Mouse (Mus musculus) stomach, embryonic 15.5 days (tissue): ENCODE measurements around the gene D630003M21Rik. TPM values are rescaled to one million over a fixed set of nuclear protein-coding genes. Genes with fewer than 3 reads are reported as not detected.

ENCODE experiments used
- ATAC-seq: fragments of 200-750 bp; cut with Nextera tagmentation; 2 replicates; pipeline ENCODE4 v1.8.0; 2017; ENCODE audit warnings: low read depth, moderate number of reproducible peaks, moderate TSS enrichment; ENCODE audit not compliant: insufficient read depth, low FRiP score
- H3K27ac ChIP-seq: fragments of 300-500 bp; sonication (generic); 2 replicates; pipeline ENCODE4 v1.5.1; 2015; ENCODE audit warnings: mild to moderate bottlenecking, inconsistent platforms
- H3K27me3 ChIP-seq: fragments of 300-500 bp; sonication (generic); replicated peaks from 2 replicates; pipeline ENCODE4 v1.6.1; 2015; ENCODE audit warnings: inconsistent platforms
- H3K36me3 ChIP-seq: fragments of 300-500 bp; sonication (generic); 2 replicates; pipeline ENCODE4 v1.6.1; 2015; ENCODE audit warnings: inconsistent platforms
- H3K4me1 ChIP-seq: fragments of 300-500 bp; sonication (generic); 2 replicates; pipeline ENCODE4 v1.6.1; 2015; ENCODE audit warnings: inconsistent platforms
- H3K4me2 ChIP-seq: fragments of 300-500 bp; sonication (generic); 2 replicates; pipeline ENCODE4 v1.6.1; 2015; ENCODE audit warnings: mild to moderate bottlenecking, inconsistent platforms
- H3K4me3 ChIP-seq: fragments of 300-500 bp; sonication (generic); replicated peaks from 2 replicates; pipeline ENCODE4 v1.5.1; 2015; ENCODE audit warnings: inconsistent platforms
- H3K9ac ChIP-seq: fragments of 300-500 bp; sonication (generic); 2 replicates; pipeline ENCODE4 v1.6.1; 2015; ENCODE audit warnings: inconsistent platforms
- H3K9me3 ChIP-seq: fragments of 300-500 bp; sonication (generic); 2 replicates; pipeline ENCODE4 v1.6.1; 2016; ENCODE audit warnings: inconsistent platforms
- WGBS: fragments of 180-500 bp; shearing (Covaris S2); methylation state at CpG from one replicate; pipeline ENCODE4 v1.1.7; 2015; 5-methylcytosine and 5-hydroxymethylcytosine counted together
- polyA plus RNA-seq: library from polyadenylated mRNA; unstranded; fragments of >200 nt; fragmentation: Nextera tagmentation; extraction: Ambion mirVana; gene quantifications from 2 replicates; pipeline ENCODE4 v1.2.1, GENCODE M21; 2015

Gene D630003M21Rik
- polyA plus RNA-seq, 1 experiment from 2014 or later: 3.8 TPM

DNA sequence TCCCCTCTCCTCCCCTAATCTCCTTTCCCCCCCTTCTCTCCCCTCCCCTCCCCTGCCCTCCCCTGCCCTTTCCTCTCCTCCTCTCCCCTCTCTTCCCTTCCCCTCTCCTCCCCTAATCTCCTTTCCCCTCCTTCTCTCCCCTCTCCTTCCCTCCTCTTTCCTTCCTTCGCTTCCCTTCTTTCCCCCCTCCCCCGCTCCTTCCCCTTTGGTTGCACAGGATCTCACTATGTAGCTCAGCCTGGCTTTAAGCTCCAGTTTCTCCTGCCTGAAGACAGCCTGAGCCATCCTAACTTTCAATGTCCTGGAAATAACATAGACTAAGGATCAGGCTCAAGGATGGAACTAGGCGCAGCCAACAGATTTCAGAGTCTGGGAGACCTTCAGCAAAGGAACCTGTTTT is 85.2 kb downstream of the D630003M21Rik start:
- H3K27ac ChIP-seq: peak overlapping the region; percentile 19; the same call in 1 of the 2 replicates
- H3K9ac ChIP-seq: no peak overlapping the region
- H3K4me3 ChIP-seq: peak overlapping the region; percentile 60; the same call in 1 of the 2 replicates
- 46% methylated on average over 3 of the region's 3 CpGs for WGBS
- H3K36me3 ChIP-seq: no peaks in the 10 kb centered on the region
- peak overlapping the region; percentile 72 for H3K4me2 ChIP-seq
- ATAC-seq: no peak
- H3K9me3 ChIP-seq: no peaks in the 10 kb centered on the region
- peaks cover 49% of the 10 kb centered on the region for H3K4me1 ChIP-seq
- H3K27me3 ChIP-seq: no peaks in the 10 kb centered on the region

DNA sequence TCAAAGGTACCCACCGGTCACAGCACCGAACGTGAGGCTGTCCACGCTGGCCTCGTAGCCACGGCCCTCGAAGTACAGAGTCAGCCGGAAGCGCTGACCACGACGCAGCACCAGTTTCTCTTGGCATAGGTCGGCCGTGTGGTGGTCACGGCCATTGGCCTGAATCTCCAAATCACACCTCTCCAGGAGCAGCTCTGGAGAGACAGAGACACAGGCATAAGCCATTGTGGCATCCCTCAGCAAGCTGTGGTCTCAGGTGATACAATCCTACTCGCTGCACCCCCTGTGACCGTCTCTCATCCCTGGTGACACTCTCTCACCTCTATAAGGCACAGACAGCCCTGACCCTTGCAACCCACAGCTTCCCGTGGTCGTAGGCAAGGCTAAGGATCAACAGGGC is 86.0 kb downstream of the D630003M21Rik start:
- Histone ChIP-seq H3K4me1 (peaks cover 49% of the 10 kb centered on the region), H3K9me3 (no peaks in the 10 kb centered on the region), H3K9ac (no peak overlapping the region), H3K27me3 (no peaks in the 10 kb centered on the region), H3K4me2 (peak overlapping the region; percentile 36), H3K4me3 (no peak overlapping the region), H3K36me3 (no peaks in the 10 kb centered on the region), H3K27ac (peak overlapping the region; percentile 72; the same call in 1 of the 2 replicates)
- ATAC-seq: no peak
- 80% methylated on average over 18 of the region's 18 CpGs for WGBS

GRCm38 (mm10) chr2:158141690-158142440 is 87.2 kb downstream of the D630003M21Rik start:
- Histone ChIP-seq H3K27ac (peak overlapping the region; percentile 72), H3K9me3 (no peaks in the 10 kb centered on the region), H3K4me2 (no peak overlapping the region), H3K4me3 (no peak overlapping the region), H3K27me3 (no peaks in the 10 kb centered on the region), H3K36me3 (no peaks in the 10 kb centered on the region), H3K9ac (no peak overlapping the region), H3K4me1 (peaks cover 54% of the 10 kb centered on the region)
- 68% methylated on average over 7 of the region's 7 CpGs for WGBS
- ATAC-seq: peak; percentile 76

- Histone ChIP-seq H3K9me3 (no peaks in the 10 kb centered on the region), H3K4me1 (peaks cover 54% of the 10 kb centered on the region), H3K4me2 (no peak overlapping the region), H3K27ac (peak overlapping the region; percentile 72; the same call in 1 of the 2 replicates), H3K9ac (no peak overlapping the region), H3K4me3 (no peak overlapping the region), H3K36me3 (no peaks in the 10 kb centered on the region), H3K27me3 (no peaks in the 10 kb centered on the region)
- 75% methylated on average over 7 of the region's 7 CpGs for WGBS
- no peak for ATAC-seq
Observed at GRCm38 (mm10) chr2:158141271-158141670, 87.8 kb downstream of the D630003M21Rik start.

DNA sequence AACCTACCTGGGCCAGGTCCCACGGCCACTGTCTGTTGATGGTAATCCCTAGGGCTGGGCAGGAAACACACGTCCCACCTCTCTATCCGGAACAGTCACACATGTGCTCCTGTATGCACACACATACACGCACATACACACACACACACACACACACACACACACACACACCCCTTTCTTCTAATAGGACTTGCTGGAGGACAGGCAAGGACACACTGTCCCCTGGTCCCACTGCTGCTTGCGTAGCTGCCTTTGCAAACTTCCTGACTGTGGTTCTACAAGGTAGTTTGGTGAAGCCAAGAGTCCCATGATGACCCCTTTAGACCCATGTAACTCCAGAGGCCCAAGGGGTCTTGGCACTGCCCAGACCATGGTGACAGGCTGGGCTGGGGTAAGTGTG is 88.4 kb downstream of the D630003M21Rik start:
- 75% methylated on average over 5 of the region's 5 CpGs for WGBS
- Histone ChIP-seq H3K9me3 (no peaks in the 10 kb centered on the region), H3K4me2 (no peak overlapping the region), H3K27me3 (no peaks in the 10 kb centered on the region), H3K4me3 (no peak overlapping the region), H3K4me1 (peaks cover 54% of the 10 kb centered on the region), H3K9ac (no peak overlapping the region), H3K27ac (peak overlapping the region; percentile 61; the same call in 1 of the 2 replicates), H3K36me3 (no peaks in the 10 kb centered on the region)
- ATAC-seq: no peak

DNA sequence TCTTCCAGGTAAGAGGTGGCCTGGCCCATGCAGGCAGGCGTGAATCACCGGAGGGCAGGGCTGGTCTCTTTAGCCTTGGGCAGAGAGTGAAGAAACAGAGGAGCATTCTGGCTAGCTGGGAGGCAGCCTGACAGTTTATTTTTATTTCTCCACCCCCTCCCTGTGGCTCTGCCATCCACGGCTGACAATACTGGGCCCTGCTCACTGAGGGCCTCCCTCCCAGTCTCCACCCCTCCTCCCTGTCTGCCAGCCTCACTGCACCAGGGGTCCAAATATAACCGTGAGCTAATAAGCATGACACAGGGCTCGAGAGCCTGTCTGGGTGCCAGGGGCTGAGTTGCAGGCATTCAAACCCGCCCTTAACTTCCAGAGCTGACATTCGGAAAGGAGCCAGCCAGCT is 89.4 kb downstream of the D630003M21Rik start:
- 0 out of 2 replicates have a peak, but pooled peaks have one; percentile 12 for ATAC-seq
- no peak overlapping the region for H3K9ac ChIP-seq
- peak overlapping the region; percentile 54; the same call in 1 of the 2 replicates for H3K27ac ChIP-seq
- H3K9me3 ChIP-seq: no peaks in the 10 kb centered on the region
- no peak overlapping the region for H3K4me3 ChIP-seq
- 0 out of 2 replicates have a peak, but pooled peaks cover 5% of the 10 kb centered on the region for H3K36me3 ChIP-seq
- H3K4me1 ChIP-seq: peaks cover 49% of the 10 kb centered on the region
- H3K4me2 ChIP-seq: no peak overlapping the region
- no peaks in the 10 kb centered on the region for H3K27me3 ChIP-seq
- WGBS: 49% methylated on average over 7 of the region's 7 CpGs

- H3K9me3 ChIP-seq: no peaks in the 10 kb centered on the region
- WGBS: 95% methylated on average over 9 of the region's 9 CpGs
- 0 out of 2 replicates have a peak, but pooled peaks cover 5% of the 10 kb centered on the region for H3K36me3 ChIP-seq
- H3K27me3 ChIP-seq: no peaks in the 10 kb centered on the region
- no peak overlapping the region for H3K27ac ChIP-seq
- H3K4me2 ChIP-seq: no peak overlapping the region
- H3K4me1 ChIP-seq: peaks cover 45% of the 10 kb centered on the region
- H3K9ac ChIP-seq: no peak overlapping the region
- no peak overlapping the region for H3K4me3 ChIP-seq
- no peak for ATAC-seq
Observed at GRCm38 (mm10) chr2:158138778-158139177, 90.2 kb downstream of the D630003M21Rik start.

DNA sequence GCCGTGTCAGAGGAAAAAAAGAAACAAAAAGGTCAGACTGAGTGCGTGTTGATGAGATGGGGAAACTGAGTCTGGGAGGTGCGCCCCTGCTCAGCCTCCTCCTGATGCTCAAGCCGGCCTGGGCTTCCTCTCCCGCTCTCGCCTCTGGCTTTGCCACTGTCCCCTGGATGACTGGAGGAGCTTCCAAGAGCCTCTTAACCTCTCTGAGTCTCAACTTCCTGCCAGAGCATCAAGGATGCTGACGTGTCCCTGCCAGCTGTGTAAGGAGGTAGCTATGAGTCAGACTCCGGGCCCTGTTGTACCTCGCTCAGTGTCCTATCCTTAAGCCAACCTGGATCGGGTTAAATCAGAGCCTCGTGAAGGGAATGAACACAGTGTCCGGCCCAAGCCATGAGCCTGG is 91.3 kb downstream of the D630003M21Rik start:
- WGBS: 85% methylated on average over 12 of the region's 12 CpGs
- Histone ChIP-seq H3K27ac (no peak overlapping the region), H3K9me3 (no peaks in the 10 kb centered on the region), H3K4me3 (no peak overlapping the region), H3K9ac (no peak overlapping the region), H3K36me3 (peaks cover 5% of the 10 kb centered on the region; the same call in 1 of the 2 replicates), H3K27me3 (no peaks in the 10 kb centered on the region), H3K4me2 (no peak overlapping the region), H3K4me1 (peaks cover 37% of the 10 kb centered on the region)
- ATAC-seq: no peak

DNA sequence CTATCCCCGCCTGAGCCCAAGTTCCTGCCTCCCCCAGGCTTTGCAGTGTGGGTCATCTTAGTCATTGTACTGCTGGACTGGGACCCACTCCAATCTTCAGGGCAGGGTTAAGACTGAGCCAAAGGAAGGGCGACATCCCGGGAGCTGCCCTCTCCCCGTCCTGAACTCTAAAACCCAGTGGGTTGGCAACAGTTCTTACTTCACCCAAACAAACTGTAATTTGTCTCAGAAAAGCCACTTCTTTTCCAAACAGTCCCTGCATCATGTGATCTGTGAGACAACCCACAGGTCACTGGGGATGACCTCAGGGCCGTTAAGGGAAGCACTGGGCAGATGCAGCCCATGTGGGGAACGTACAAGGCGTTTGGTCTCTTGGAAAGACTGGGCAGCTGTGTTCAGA is 92.8 kb downstream of the D630003M21Rik start:
- ATAC-seq: no peak
- peaks cover 5% of the 10 kb centered on the region; the same call in 1 of the 2 replicates for H3K36me3 ChIP-seq
- WGBS: 37% methylated on average over 7 of the region's 7 CpGs
- H3K4me2 ChIP-seq: no peak overlapping the region
- peaks cover 23% of the 10 kb centered on the region for H3K4me1 ChIP-seq
- no peak overlapping the region for H3K4me3 ChIP-seq
- no peaks in the 10 kb centered on the region for H3K27me3 ChIP-seq
- H3K9ac ChIP-seq: no peak overlapping the region
- no peaks in the 10 kb centered on the region for H3K9me3 ChIP-seq
- 0 out of 2 replicates have a peak overlapping the region, but pooled peaks have one; percentile 11 for H3K27ac ChIP-seq

- H3K4me3 ChIP-seq: no peak overlapping the region
- ATAC-seq: no peak
- H3K9me3 ChIP-seq: no peaks in the 10 kb centered on the region
- no peak overlapping the region for H3K27ac ChIP-seq
- H3K4me2 ChIP-seq: no peak overlapping the region
- H3K9ac ChIP-seq: no peak overlapping the region
- no peaks in the 10 kb centered on the region for H3K27me3 ChIP-seq
- H3K4me1 ChIP-seq: peaks cover 12% of the 10 kb centered on the region
- 75% methylated on average over 6 of the region's 6 CpGs for WGBS
- peaks cover 5% of the 10 kb centered on the region; the same call in 1 of the 2 replicates for H3K36me3 ChIP-seq
Observed at GRCm38 (mm10) chr2:158133050-158133449, 96.0 kb downstream of the D630003M21Rik start.
